Mouse (Mus musculus): ENCODE results near the gene Disp3. TPM values are rescaled to one million over a fixed set of nuclear protein-coding genes. Genes with fewer than 3 reads are reported as not detected.

Disp3 gene
- polyA plus RNA-seq, 1 experiment from 2014 or later: 0.28 TPM

DNA sequence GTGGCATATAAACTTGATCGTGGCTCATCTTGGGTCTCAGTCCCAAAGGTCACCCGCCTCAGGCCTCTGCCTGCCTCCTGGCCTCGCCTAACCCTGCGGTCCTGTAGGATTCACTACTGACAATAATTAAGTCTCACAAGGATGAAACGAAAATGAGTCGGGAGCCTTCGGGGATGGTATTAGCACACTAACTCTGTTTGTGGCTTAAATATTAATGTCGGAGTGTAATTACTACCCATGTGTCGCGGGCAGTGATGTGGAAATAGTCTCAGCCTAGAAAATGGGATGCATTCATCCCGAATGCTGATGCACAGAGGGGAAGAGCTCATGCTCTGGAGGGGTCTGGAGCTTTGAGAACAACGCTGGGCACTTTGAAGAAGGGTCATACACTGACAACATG lies 31.6 kb upstream of the Disp3 start:
- Histone ChIP-seq H3K4me2 (ENCODE audit: low read depth, low read length) (no peak overlapping the region), H3K4me3 (ENCODE audit: low read length) (no peak overlapping the region), H3K27ac (ENCODE audit: low read length) (no peak overlapping the region), H3K27me3 (replicated peaks; ENCODE audit: control insufficient read depth, insufficient read depth, low read length) (0 out of 2 replicates have a peak, but pooled peaks cover 4% of the 10 kb centered on the region), H3K9me3 (ENCODE audit: control insufficient read depth, low read length) (no peaks in the 10 kb centered on the region), H3K9ac (ENCODE audit: low read depth, low read length) (no peak overlapping the region), H3K36me3 (ENCODE audit: control insufficient read depth, insufficient read depth, low read length) (no peaks in the 10 kb centered on the region), H3K4me1 (ENCODE audit: control insufficient read depth, insufficient read depth, low read length) (no peaks in the 10 kb centered on the region)
- ATAC-seq: no peak
- WGBS: 78% methylated on average over 12 of the region's 12 CpGs

- ATAC-seq: no peak
- 81% methylated on average over 16 of the region's 16 CpGs for WGBS
- H3K27me3 ChIP-seq (replicated peaks; ENCODE audit: control insufficient read depth, insufficient read depth, low read length): no peaks in the 10 kb centered on the region
- H3K27ac ChIP-seq (ENCODE audit: low read length): no peak overlapping the region
- H3K4me2 ChIP-seq (ENCODE audit: low read depth, low read length): no peak overlapping the region
- H3K4me1 ChIP-seq (ENCODE audit: control insufficient read depth, insufficient read depth, low read length): no peaks in the 10 kb centered on the region
- H3K9ac ChIP-seq (ENCODE audit: low read depth, low read length): no peak overlapping the region
- H3K4me3 ChIP-seq (ENCODE audit: low read length): no peak overlapping the region
- no peaks in the 10 kb centered on the region for H3K9me3 ChIP-seq (ENCODE audit: control insufficient read depth, low read length)
- no peaks in the 10 kb centered on the region for H3K36me3 ChIP-seq (ENCODE audit: control insufficient read depth, insufficient read depth, low read length)
These were observed 27.8 kb upstream of the Disp3 start for GRCm38 (mm10) chr4:148315377-148316175.

- no peaks in the 10 kb centered on the region for H3K9me3 ChIP-seq (ENCODE audit: control insufficient read depth, low read length)
- H3K4me1 ChIP-seq (ENCODE audit: control insufficient read depth, insufficient read depth, low read length): no peaks in the 10 kb centered on the region
- ATAC-seq: no peak
- H3K27ac ChIP-seq (ENCODE audit: low read length): no peak overlapping the region
- 61% methylated on average over 10 of the region's 10 CpGs for WGBS
- no peak overlapping the region for H3K4me2 ChIP-seq (ENCODE audit: low read depth, low read length)
- no peak overlapping the region for H3K4me3 ChIP-seq (ENCODE audit: low read length)
- no peaks in the 10 kb centered on the region for H3K27me3 ChIP-seq (replicated peaks; ENCODE audit: control insufficient read depth, insufficient read depth, low read length)
- H3K36me3 ChIP-seq (ENCODE audit: control insufficient read depth, insufficient read depth, low read length): no peaks in the 10 kb centered on the region
- H3K9ac ChIP-seq (ENCODE audit: low read depth, low read length): no peak overlapping the region
These were observed 26.6 kb upstream of the Disp3 start for GRCm38 (mm10) chr4:148314396-148314795.

DNA sequence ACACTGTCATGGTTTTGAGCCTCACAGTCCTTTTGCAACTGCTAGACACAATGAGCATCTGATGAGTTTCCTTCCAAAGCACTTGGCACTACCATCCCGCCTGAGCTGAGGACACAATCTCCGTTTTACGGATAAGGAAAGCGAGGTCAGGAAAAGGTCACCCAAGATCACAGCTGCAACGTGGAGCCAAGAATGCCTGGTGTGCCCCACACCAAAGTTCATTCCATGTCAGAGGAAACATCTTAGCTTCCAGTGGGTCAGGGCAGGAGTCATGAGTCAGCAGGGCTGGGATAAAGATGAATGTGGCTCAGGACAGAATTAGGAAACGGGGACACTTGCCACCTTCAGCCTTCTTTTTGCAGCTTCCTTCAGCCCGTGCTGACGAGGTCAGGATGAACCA lies 25.8 kb upstream of the Disp3 start:
- Histone ChIP-seq H3K4me1 (ENCODE audit: control insufficient read depth, insufficient read depth, low read length) (no peaks in the 10 kb centered on the region), H3K9me3 (ENCODE audit: control insufficient read depth, low read length) (no peaks in the 10 kb centered on the region), H3K4me2 (ENCODE audit: low read depth, low read length) (no peak overlapping the region), H3K36me3 (ENCODE audit: control insufficient read depth, insufficient read depth, low read length) (no peaks in the 10 kb centered on the region), H3K4me3 (ENCODE audit: low read length) (no peak overlapping the region), H3K27me3 (replicated peaks; ENCODE audit: control insufficient read depth, insufficient read depth, low read length) (no peaks in the 10 kb centered on the region), H3K9ac (ENCODE audit: low read depth, low read length) (no peak overlapping the region), H3K27ac (ENCODE audit: low read length) (no peak overlapping the region)
- 23% methylated on average over 8 of the region's 8 CpGs for WGBS
- ATAC-seq: no peak

GRCm38 (mm10) chr4:148312296-148313116 lies 24.7 kb upstream of the Disp3 start:
- ATAC-seq: no peak
- H3K36me3 ChIP-seq (ENCODE audit: control insufficient read depth, insufficient read depth, low read length): no peaks in the 10 kb centered on the region

DNA sequence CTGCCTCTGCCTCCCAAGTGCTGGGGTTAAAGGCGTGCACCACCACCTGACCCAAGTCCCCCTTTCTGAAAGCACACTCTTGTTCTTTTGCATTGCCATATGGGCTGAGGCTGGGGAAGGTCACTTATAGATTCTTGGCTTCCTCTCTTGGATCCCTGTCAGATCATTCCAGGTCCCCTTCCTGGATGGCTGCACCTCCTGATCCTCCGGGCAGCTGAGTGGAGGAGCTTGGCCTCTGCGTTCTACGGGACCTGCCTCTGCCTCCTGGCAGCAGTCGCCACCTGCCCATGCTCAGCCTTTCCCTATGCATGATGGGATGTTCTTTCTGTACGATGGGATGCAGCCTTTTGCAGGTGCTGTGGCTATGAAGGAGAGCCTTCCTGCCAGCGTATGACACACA lies 23.1 kb upstream of the Disp3 start:
- H3K4me2 ChIP-seq (ENCODE audit: low read depth, low read length): no peak overlapping the region
- no peak for ATAC-seq
- H3K4me1 ChIP-seq (ENCODE audit: control insufficient read depth, insufficient read depth, low read length): 0 out of 2 replicates have a peak, but pooled peaks cover 3% of the 10 kb centered on the region
- H3K4me3 ChIP-seq (ENCODE audit: low read length): no peak overlapping the region
- no peak overlapping the region for H3K27ac ChIP-seq (ENCODE audit: low read length)
- no peaks in the 10 kb centered on the region for H3K27me3 ChIP-seq (replicated peaks; ENCODE audit: control insufficient read depth, insufficient read depth, low read length)
- H3K9me3 ChIP-seq (ENCODE audit: control insufficient read depth, low read length): no peaks in the 10 kb centered on the region
- no peaks in the 10 kb centered on the region for H3K36me3 ChIP-seq (ENCODE audit: control insufficient read depth, insufficient read depth, low read length)
- 82% methylated on average over 7 of the region's 7 CpGs for WGBS
- no peak overlapping the region for H3K9ac ChIP-seq (ENCODE audit: low read depth, low read length)

More at GRCm38 (mm10) chr4:148312296-148313116, 24.7 kb upstream of the Disp3 start:
- H3K4me3 ChIP-seq (ENCODE audit: low read length): no peak overlapping the region
- no peaks in the 10 kb centered on the region for H3K27me3 ChIP-seq (replicated peaks; ENCODE audit: control insufficient read depth, insufficient read depth, low read length)
- H3K4me2 ChIP-seq (ENCODE audit: low read depth, low read length): no peak overlapping the region
- no peaks in the 10 kb centered on the region for H3K4me1 ChIP-seq (ENCODE audit: control insufficient read depth, insufficient read depth, low read length)
- H3K9ac ChIP-seq (ENCODE audit: low read depth, low read length): no peak overlapping the region
- H3K27ac ChIP-seq (ENCODE audit: low read length): no peak overlapping the region
- H3K9me3 ChIP-seq (ENCODE audit: control insufficient read depth, low read length): no peaks in the 10 kb centered on the region
- WGBS: 64% methylated on average over 16 of the region's 16 CpGs

- Histone ChIP-seq H3K27me3 (replicated peaks; ENCODE audit: control insufficient read depth, insufficient read depth, low read length) (no peaks in the 10 kb centered on the region), H3K27ac (ENCODE audit: low read length) (no peak overlapping the region), H3K9me3 (ENCODE audit: control insufficient read depth, low read length) (no peaks in the 10 kb centered on the region), H3K36me3 (ENCODE audit: control insufficient read depth, insufficient read depth, low read length) (no peaks in the 10 kb centered on the region), H3K9ac (ENCODE audit: low read depth, low read length) (no peak overlapping the region), H3K4me1 (ENCODE audit: control insufficient read depth, insufficient read depth, low read length) (0 out of 2 replicates have a peak, but pooled peaks cover 3% of the 10 kb centered on the region), H3K4me3 (ENCODE audit: low read length) (no peak overlapping the region), H3K4me2 (ENCODE audit: low read depth, low read length) (no peak overlapping the region)
- 51% methylated on average over 4 of the region's 4 CpGs for WGBS
- ATAC-seq: no peak
These were observed 22.4 kb upstream of the Disp3 start for GRCm38 (mm10) chr4:148310126-148310525.

GRCm38 (mm10) chr4:148306406-148307083 lies 18.8 kb upstream of the Disp3 start:
- Histone ChIP-seq H3K4me2 (ENCODE audit: low read depth, low read length) (no peak overlapping the region), H3K9ac (ENCODE audit: low read depth, low read length) (no peak overlapping the region), H3K36me3 (ENCODE audit: control insufficient read depth, insufficient read depth, low read length) (no peaks in the 10 kb centered on the region), H3K27me3 (replicated peaks; ENCODE audit: control insufficient read depth, insufficient read depth, low read length) (no peaks in the 10 kb centered on the region), H3K9me3 (ENCODE audit: control insufficient read depth, low read length) (no peaks in the 10 kb centered on the region), H3K27ac (ENCODE audit: low read length) (no peak overlapping the region), H3K4me3 (ENCODE audit: low read length) (no peak overlapping the region), H3K4me1 (ENCODE audit: control insufficient read depth, insufficient read depth, low read length) (0 out of 2 replicates have a peak, but pooled peaks cover 3% of the 10 kb centered on the region)
- ATAC-seq: no peak
- WGBS: 29% methylated on average over 16 of the region's 16 CpGs

GRCm38 (mm10) chr4:148298720-148299119 lies 11.0 kb upstream of the Disp3 start:
- WGBS: 50% methylated on average over 5 of the region's 5 CpGs
- Histone ChIP-seq H3K4me2 (ENCODE audit: low read depth, low read length) (no peak overlapping the region), H3K36me3 (ENCODE audit: control insufficient read depth, insufficient read depth, low read length) (no peaks in the 10 kb centered on the region), H3K27me3 (replicated peaks; ENCODE audit: control insufficient read depth, insufficient read depth, low read length) (no peaks in the 10 kb centered on the region), H3K4me3 (ENCODE audit: low read length) (no peak overlapping the region), H3K27ac (ENCODE audit: low read length) (no peak overlapping the region), H3K9me3 (ENCODE audit: control insufficient read depth, low read length) (no peaks in the 10 kb centered on the region), H3K9ac (ENCODE audit: low read depth, low read length) (no peak overlapping the region), H3K4me1 (ENCODE audit: control insufficient read depth, insufficient read depth, low read length) (no peaks in the 10 kb centered on the region)
- no peak for ATAC-seq
